Mouse (Mus musculus) bone marrow, adult 2 months (tissue): ENCODE results near the gene Ppil4. TPM values are rescaled to one million over a fixed set of nuclear protein-coding genes. Genes with fewer than 3 reads are reported as not detected.

ENCODE experiments used
- H3K27ac ChIP-seq: fragments of 200-500 bp; 2 replicates; pipeline ENCODE4 v1.5.1; 2012; ENCODE audit warnings: low read depth, mild to moderate bottlenecking, control low read depth, inconsistent platforms, low read length; ENCODE audit not compliant: control insufficient read depth, poor library complexity, insufficient read depth
- H3K4me1 ChIP-seq: fragments of 200-500 bp; 2 replicates; pipeline ENCODE4 v1.6.1; 2011; ENCODE audit warnings: low read length; ENCODE audit not compliant: control insufficient read depth, insufficient read depth
- H3K4me3 ChIP-seq: fragments of 200-500 bp; replicated peaks from 2 replicates; pipeline ENCODE3; 2011; ENCODE audit warnings: mild to moderate bottlenecking, low read depth, low read length, control low read depth; ENCODE audit not compliant: control insufficient read depth
- CTCF ChIP-seq: fragments of 200-500 bp; IDR thresholded peaks from 2 replicates; pipeline ENCODE4 v1.5.1; 2011; ENCODE audit warnings: low read length, control low read depth; ENCODE audit not compliant: control insufficient read depth, insufficient read depth
- POLR2A ChIP-seq: fragments of 200-500 bp; IDR thresholded peaks from 2 replicates; pipeline ENCODE4 v1.6.1; 2011; ENCODE audit warnings: low read depth, mild to moderate bottlenecking, control low read depth, low read length, borderline replicate concordance; ENCODE audit not compliant: control insufficient read depth
- WGBS: fragments of 180-500 bp; shearing (Covaris S2); methylation state at CpG from one replicate; pipeline ENCODE4 v1.1.7; 2018; 5-methylcytosine and 5-hydroxymethylcytosine counted together
- polyA plus RNA-seq: library from polyadenylated mRNA; stranded (reverse); fragments of >200 nt; gene quantifications from 2 replicates; pipeline ENCODE4 v1.2.4, GENCODE M21; 2011; ENCODE audit warnings: low replicate concordance; ENCODE audit not compliant: missing spikeins, insufficient read depth, insufficient read length

The Ppil4 gene
- polyA plus RNA-seq, 1 experiment: 44.7 TPM

DNA sequence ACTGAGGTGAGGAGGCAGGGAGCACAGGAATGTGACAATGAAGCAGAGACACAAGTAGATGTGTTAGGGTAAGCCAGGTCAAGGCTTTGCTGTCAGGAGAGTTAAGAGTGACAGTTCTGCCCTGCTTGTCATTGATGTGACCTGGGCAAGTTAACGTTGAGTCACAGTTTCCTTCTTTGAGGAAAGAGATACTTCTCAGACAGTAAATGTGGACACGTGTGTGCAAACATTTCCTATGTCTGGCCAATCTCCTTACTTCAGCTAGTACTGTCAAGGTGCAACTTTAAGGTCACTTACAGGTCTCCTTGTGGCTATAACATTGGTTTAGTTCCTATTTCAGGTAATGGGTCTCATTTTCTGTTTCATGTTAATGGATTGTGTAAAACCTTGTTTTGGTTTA, 23.8 kb downstream of the Ppil4 start:
- Histone ChIP-seq H3K27ac (no peak overlapping the region), H3K4me1 (no peaks in the 10 kb centered on the region), H3K4me3 (no peak overlapping the region)
- WGBS: 53% methylated on average over 2 of the region's 2 CpGs
- no peak for TF ChIP-seq POLR2A
- no peak for TF ChIP-seq CTCF

DNA sequence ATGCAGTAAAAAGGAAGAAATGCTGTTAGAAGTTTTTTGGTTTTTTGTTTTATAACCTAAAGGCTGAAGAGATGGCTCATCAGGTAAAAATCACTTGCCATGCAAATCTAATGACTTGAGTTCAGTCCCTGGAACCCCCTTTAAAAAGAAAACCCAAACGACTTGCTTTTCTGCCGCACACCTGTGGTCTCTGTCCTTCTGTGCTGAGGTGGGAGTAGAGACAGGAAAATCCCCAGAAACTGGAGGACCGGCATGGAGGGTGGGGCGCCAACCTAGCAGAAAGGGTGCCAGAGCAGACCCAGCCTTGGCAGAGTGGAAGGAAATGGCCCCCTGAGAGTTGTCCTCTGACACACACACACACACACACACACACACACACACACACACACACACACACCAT, 26.0 kb downstream of the Ppil4 start:
- no peaks in the 10 kb centered on the region for H3K4me1 ChIP-seq
- 84% methylated on average over 4 of the region's 4 CpGs for WGBS
- no peak overlapping the region for H3K27ac ChIP-seq
- H3K4me3 ChIP-seq: no peak overlapping the region
- TF ChIP-seq CTCF (no peak), POLR2A (no peak)

DNA sequence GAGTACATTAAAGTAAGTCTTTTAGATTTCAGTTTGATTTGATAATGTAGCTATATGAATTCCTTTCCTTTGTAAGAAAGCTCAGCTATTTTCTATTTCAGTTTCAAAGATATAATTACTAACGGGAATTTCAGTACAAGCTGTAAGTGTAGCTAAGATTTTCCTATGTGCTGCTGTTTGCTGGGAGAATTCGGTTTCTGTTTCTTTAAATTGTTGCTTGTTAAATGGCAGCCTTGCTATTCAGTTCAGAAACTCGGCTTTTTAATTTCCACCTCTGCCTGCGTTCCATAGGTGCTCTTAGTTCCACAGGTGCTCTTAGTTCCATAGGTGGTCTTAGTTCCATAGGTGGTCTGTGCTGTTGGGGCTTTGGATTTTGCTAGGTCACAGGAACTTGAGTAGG, 26.5 kb downstream of the Ppil4 start:
- TF ChIP-seq POLR2A: no peak
- no peak for TF ChIP-seq CTCF
- 93% methylated on average over 4 of the region's 4 CpGs for WGBS
- Histone ChIP-seq H3K4me1 (no peaks in the 10 kb centered on the region), H3K27ac (no peak overlapping the region), H3K4me3 (no peak overlapping the region)

DNA sequence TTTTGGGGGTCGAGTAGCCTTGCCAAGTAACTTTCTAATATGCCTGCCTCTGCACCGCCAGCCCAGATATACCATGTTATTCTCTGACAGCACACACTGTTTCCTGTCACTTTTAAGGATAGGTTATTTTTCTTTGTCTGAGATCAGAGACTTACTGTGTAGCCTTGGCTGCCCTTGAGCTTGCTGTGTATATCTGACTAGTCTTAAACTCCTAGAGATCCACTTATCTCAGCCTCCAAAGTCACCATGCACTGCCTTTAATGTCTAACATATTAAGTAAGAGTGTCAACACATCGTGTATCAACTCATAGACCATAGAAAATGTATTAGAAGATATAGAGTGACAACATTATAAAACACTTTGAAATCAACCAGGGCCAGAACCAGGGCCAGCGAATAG, 26.9 kb downstream of the Ppil4 start:
- H3K4me3 ChIP-seq: no peak overlapping the region
- no peaks in the 10 kb centered on the region for H3K4me1 ChIP-seq
- H3K27ac ChIP-seq: no peak overlapping the region
- WGBS: 92% methylated on average over 4 of the region's 4 CpGs
- TF ChIP-seq CTCF (no peak), POLR2A (no peak)

DNA sequence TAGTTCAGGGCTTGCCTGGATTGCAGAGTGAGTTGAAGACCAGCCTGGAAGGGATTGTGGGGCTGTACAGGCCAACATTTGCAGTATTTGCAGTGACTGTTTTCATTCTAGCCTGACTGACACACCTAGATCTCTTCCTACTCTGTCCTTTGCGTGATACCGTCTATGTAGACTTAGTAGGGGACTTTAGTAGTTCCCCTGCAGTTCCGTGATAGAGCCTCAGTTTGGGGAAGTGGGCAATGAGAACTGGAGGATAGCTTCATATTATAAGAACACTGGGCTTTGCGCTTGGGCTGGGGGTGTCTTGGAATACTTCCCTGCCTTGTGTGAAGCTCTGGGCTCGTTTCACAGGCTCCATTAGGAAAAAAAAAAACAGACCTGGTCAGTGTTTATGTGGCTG, 27.5 kb downstream of the Ppil4 start:
- Histone ChIP-seq H3K4me3 (no peak overlapping the region), H3K4me1 (no peaks in the 10 kb centered on the region), H3K27ac (no peak overlapping the region)
- TF ChIP-seq POLR2A (no peak), CTCF (no peak)
- WGBS: 76% methylated on average over 5 of the region's 5 CpGs

DNA sequence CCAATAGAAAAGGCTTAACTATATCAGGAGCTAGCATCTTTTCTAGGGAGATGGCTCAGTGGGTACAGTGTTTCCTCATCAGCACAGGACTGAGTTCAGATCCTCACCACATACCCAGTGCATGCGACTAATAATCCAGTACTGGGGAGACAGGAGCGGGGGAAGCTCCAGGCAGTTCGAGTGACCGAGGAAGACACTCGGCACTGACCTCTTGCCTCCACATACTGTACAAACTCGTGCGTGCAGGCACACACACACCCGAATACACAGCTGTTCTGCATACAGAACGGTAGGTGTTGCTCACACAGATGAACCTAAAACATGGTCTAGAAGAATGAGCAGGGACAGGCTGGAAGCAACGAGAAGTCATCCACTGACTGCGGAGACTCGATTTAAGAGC, 29.3 kb downstream of the Ppil4 start:
- H3K4me3 ChIP-seq: no peak overlapping the region
- H3K4me1 ChIP-seq: no peaks in the 10 kb centered on the region
- 93% methylated on average over 12 of the region's 12 CpGs for WGBS
- H3K27ac ChIP-seq: no peak overlapping the region
- TF ChIP-seq POLR2A (no peak), CTCF (no peak)

DNA sequence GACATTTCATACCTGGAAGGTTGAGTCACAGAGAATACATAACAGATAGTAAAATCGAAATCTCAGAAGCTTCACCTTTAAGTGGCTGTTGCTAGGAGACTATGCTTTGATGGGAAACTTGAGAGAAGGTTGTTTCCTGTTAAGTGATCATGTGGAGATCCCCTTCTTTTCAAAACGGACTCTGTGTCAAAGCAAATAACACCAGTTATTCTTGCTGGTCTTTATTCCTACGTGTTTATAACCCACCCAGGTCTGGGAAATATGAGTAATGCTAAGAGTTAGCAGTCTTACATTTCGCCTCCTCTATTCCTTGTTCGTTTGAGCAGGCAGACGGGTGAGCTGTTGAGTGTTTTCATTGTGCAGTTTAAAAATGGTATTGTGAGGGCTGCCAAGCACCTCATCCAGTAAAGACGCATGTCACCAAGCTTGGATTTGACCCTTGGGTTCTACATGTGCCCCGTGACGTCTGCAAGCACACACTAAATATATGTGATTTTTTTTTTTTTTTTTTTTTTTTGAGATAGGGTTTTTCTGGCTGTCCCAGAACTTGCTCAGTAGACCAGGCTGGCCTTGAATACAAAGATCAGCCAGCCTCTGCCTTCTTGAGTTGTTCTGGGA, 32.1 kb downstream of the Ppil4 start:
- no peak overlapping the region for H3K27ac ChIP-seq
- TF ChIP-seq POLR2A (no peak), CTCF (no peak)
- whole genome bisulfite sequencing: 82% methylated on average over 9 of the region's 9 CpGs

DNA sequence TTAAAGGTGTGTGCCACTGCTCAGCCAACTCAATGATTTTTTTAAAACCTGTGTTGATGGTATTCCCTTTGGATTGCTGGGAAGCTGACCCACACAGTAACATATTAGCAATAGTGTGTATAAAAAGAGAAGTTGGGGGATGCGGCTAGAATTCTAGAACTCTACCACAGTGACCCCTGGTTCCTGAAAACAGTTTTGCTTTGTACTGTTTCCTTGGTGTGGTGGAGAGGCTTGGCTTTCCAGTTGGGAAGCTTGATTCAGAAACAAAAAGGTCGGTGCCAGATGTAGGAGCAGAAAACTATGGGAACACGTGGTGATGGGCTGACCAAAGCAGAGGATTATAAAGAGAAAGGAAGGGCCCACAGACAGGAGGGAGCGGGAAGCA, 32.6 kb downstream of the Ppil4 start:
- Histone ChIP-seq H3K27ac (no peak overlapping the region), H3K4me1 (no peaks in the 10 kb centered on the region), H3K4me3 (no peak overlapping the region)
- TF ChIP-seq CTCF (no peak), POLR2A (no peak)
- 73% methylated on average over 4 of the region's 4 CpGs for WGBS

More for the DNA sequence above, 32.1 kb downstream of the Ppil4 start:
- no peak overlapping the region for H3K4me3 ChIP-seq
- no peaks in the 10 kb centered on the region for H3K4me1 ChIP-seq

DNA sequence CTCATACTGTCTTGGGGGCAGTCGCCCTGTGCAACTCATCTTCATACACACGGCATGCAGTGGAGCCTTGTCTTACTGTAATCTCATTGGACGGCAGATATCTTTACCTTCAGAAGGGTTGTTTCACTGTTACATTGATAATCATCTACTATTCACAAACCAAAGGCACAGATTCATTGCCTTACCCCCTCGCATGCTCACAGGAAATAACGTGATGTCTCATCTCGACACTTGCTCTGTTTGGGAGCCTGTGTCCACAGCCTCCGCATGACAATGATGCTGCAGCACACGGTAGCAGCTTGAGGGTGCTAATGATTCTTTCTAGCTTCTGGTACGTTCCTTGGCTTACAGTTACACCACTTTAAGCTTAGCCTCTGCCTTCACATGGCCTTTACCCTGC, 33.4 kb downstream of the Ppil4 start:
- 86% methylated on average over 9 of the region's 9 CpGs for WGBS
- Histone ChIP-seq H3K4me1 (no peaks in the 10 kb centered on the region), H3K27ac (no peak overlapping the region), H3K4me3 (no peak overlapping the region)
- TF ChIP-seq POLR2A (no peak), CTCF (no peak)
